Mouse (Mus musculus): ENCODE measurements around the gene Insyn1.

GRCm38 (mm10) chr9:58455798-58456197 is 32.6 kb upstream of the Insyn1 start:
- TF ChIP-seq CTCF (IDR thresholded peaks at IDR 0.05) = no peak
- no peak for TF ChIP-seq POLR2A (IDR thresholded peaks at IDR 0.05; ENCODE audit: insufficient read depth, low read depth, low read length)
